Mouse (Mus musculus) MEL (cell line): ENCODE measurements at regions not wholly inside any gene's neighbourhood (a gene's known extent, or its start where the extent isn't known, plus 50 kb on each side); places are given as distances from the start of the nearest gene placed in this dataset.

ENCODE experiments used
- DNase-seq: peaks from one replicate; pipeline ENCODE4 v3.0.0; 2011; ENCODE audit warnings: low read depth, low spot score
- H3K27ac ChIP-seq: 2 replicates; pipeline ENCODE4 v1.5.1; 2012; ENCODE audit warnings: low read depth, mild to moderate bottlenecking, control low read depth, low read length, moderate library complexity; ENCODE audit not compliant: control insufficient read depth
- H3K27me3 ChIP-seq, 2 experiments: fragments of 150-350 bp in 1 of 2; sonication (generic) in 1 of 2; 2 replicates each; pipeline ENCODE4 v1.6.1; 2012; ENCODE audit warnings: low read length in 2 of 2, mild to moderate bottlenecking in 2 of 2, improper control_type of control experiment in 1 of 2, moderate library complexity in 1 of 2; ENCODE audit not compliant: insufficient read depth in 2 of 2, control insufficient read depth in 1 of 2
- H3K36me3 ChIP-seq, 2 experiments: 2 replicates each; pipeline ENCODE4 v1.6.1; 2012 to 2014; ENCODE audit warnings: low read length in 2 of 2, improper control_type of control experiment in 1 of 2, inconsistent platforms in 1 of 2, mild to moderate bottlenecking in 1 of 2; ENCODE audit not compliant: insufficient read depth in 2 of 2, control insufficient read depth in 1 of 2
- H3K4me1 ChIP-seq, 2 experiments: fragments of 150-350 bp in 1 of 2; sonication (generic) in 1 of 2; 2 replicates each; pipeline ENCODE4 v1.6.1; 2012; ENCODE audit warnings: low read length in 2 of 2, improper control_type of control experiment in 1 of 2, mild to moderate bottlenecking in 1 of 2; ENCODE audit not compliant: insufficient read depth in 2 of 2, control insufficient read depth in 1 of 2
- H3K4me3 ChIP-seq, 2 experiments: fragments of 150-350 bp in 1 of 2; sonication (generic) in 1 of 2; 2 replicates each; pipeline ENCODE4 v1.5.1; 2012; ENCODE audit warnings: low read depth in 2 of 2, low read length in 2 of 2, mild to moderate bottlenecking in 2 of 2, moderate library complexity in 2 of 2, control low read depth in 1 of 2, improper control_type of control experiment in 1 of 2; ENCODE audit not compliant: control insufficient read depth in 1 of 2, insufficient read depth in 1 of 2
- H3K79me2 ChIP-seq: 2 replicates; pipeline ENCODE4 v1.6.1; 2012; ENCODE audit warnings: mild to moderate bottlenecking, low read length, moderate library complexity; ENCODE audit not compliant: control insufficient read depth, poor library complexity, insufficient read depth
- H3K9ac ChIP-seq: 2 replicates; pipeline ENCODE4 v1.6.1; 2012; ENCODE audit warnings: low read depth, mild to moderate bottlenecking, control low read depth, low read length, moderate library complexity; ENCODE audit not compliant: control insufficient read depth, poor library complexity, severe bottlenecking
- H3K9me3 ChIP-seq: fragments of 150-350 bp; sonication (generic); replicated peaks from 2 replicates; pipeline ENCODE4 v1.6.1; 2012; ENCODE audit warnings: mild to moderate bottlenecking, low read length, improper control_type of control experiment, moderate library complexity; ENCODE audit not compliant: insufficient read depth
- ELF1 ChIP-seq: IDR thresholded peaks from 2 replicates; pipeline ENCODE4 v1.6.1; 2014; ENCODE audit warnings: low read depth, mild to moderate bottlenecking, inconsistent platforms, low read length, improper control_type of control experiment, moderate library complexity
- EP300 ChIP-seq, 2 experiments: IDR thresholded peaks; 2 replicates each; pipeline ENCODE4 v1.6.1; 2011; ENCODE audit warnings: improper control_type of control experiment in 2 of 2, low read length in 2 of 2, low read depth in 1 of 2, mild to moderate bottlenecking in 1 of 2
- GABPA ChIP-seq: IDR thresholded peaks from 2 replicates; pipeline ENCODE4 v1.6.1; 2012; ENCODE audit warnings: low read depth, mild to moderate bottlenecking, inconsistent platforms, low read length, improper control_type of control experiment, moderate library complexity
- MAFK ChIP-seq: IDR thresholded peaks from 2 replicates; pipeline ENCODE4 v1.6.1; 2011; ENCODE audit warnings: low read depth, mild to moderate bottlenecking, low read length, improper control_type of control experiment, borderline replicate concordance
- MAX ChIP-seq: IDR thresholded peaks from 2 replicates; pipeline ENCODE4 v1.6.1; 2011; ENCODE audit warnings: low read length, improper control_type of control experiment
- MYB ChIP-seq: IDR thresholded peaks from 2 replicates; pipeline ENCODE4 v1.6.1; 2011; ENCODE audit warnings: mild to moderate bottlenecking, low read depth, low read length, improper control_type of control experiment
- NELFE ChIP-seq: IDR thresholded peaks from 2 replicates; pipeline ENCODE4 v1.6.1; 2011; ENCODE audit warnings: low read depth, low read length, improper control_type of control experiment
- NRF1 ChIP-seq: IDR thresholded peaks from 2 replicates; pipeline ENCODE4 v1.6.1; 2014; ENCODE audit warnings: low read depth, mild to moderate bottlenecking, inconsistent platforms, low read length, improper control_type of control experiment, moderate library complexity; ENCODE audit not compliant: poor library complexity, insufficient read depth, severe bottlenecking
- POLR2A ChIP-seq, 2 experiments: IDR thresholded peaks; 2 replicates each; pipeline ENCODE4 v1.6.1; 2011 to 2012; ENCODE audit warnings: low read length in 2 of 2, mild to moderate bottlenecking in 2 of 2, control low read depth in 1 of 2, improper control_type of control experiment in 1 of 2, low read depth in 1 of 2, moderate library complexity in 1 of 2; ENCODE audit not compliant: control insufficient read depth in 1 of 2, insufficient read depth in 1 of 2, poor library complexity in 1 of 2
- RAD21 ChIP-seq: IDR thresholded peaks from 2 replicates; pipeline ENCODE4 v1.6.1; 2011; ENCODE audit warnings: mild to moderate bottlenecking, low read depth, low read length, improper control_type of control experiment
- SMC3 ChIP-seq: IDR thresholded peaks from 2 replicates; pipeline ENCODE4 v1.6.1; 2011; ENCODE audit warnings: low read depth, low read length, improper control_type of control experiment
- TAL1 ChIP-seq: IDR thresholded peaks from 2 replicates; pipeline ENCODE4 v1.6.1; 2012; ENCODE audit warnings: mild to moderate bottlenecking, inconsistent platforms, low read length, moderate library complexity, mixed read lengths
- UBTF ChIP-seq: IDR thresholded peaks from 2 replicates; pipeline ENCODE4 v1.6.1; 2012; ENCODE audit warnings: low read depth, mild to moderate bottlenecking, inconsistent platforms, low read length, improper control_type of control experiment, moderate library complexity, borderline replicate concordance; ENCODE audit not compliant: insufficient read depth
- ZKSCAN1 ChIP-seq: IDR thresholded peaks from 2 replicates; pipeline ENCODE4 v1.6.1; 2012; ENCODE audit warnings: low read depth, mild to moderate bottlenecking, inconsistent platforms, low read length, improper control_type of control experiment, moderate library complexity
- ZMIZ1 ChIP-seq: IDR thresholded peaks from 2 replicates; pipeline ENCODE4 v1.6.1; 2012; ENCODE audit warnings: low read depth, mild to moderate bottlenecking, inconsistent platforms, low read length, improper control_type of control experiment, moderate library complexity
- ZNF384 ChIP-seq: IDR thresholded peaks from 2 replicates; pipeline ENCODE4 v1.6.1; 2012; ENCODE audit warnings: low read depth, mild to moderate bottlenecking, inconsistent platforms, low read length, improper control_type of control experiment

DNA sequence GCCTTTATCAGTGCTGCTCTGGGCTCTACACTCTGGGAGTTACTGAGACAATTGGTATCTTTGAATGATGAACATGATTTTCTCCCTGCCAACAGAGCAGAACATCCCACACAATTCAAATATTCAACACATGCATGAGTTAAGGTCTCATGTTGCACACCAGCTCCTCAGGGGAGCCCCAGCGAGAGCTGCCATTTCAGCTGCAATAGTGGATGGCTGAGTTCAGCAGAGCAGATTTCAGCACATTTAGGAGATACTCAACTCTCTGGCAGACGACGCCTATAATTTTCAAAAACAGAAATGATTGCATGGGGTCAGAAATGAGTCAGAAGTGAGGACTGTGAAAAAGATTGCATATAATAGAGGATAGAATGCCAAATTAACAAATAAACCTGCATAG lies 105.6 kb upstream of the Tyw5 start:
- Histone ChIP-seq H3K36me3 (no peaks in the 10 kb centered on the region), H3K9me3 (no peaks in the 10 kb centered on the region), H3K79me2 (no peaks in the 10 kb centered on the region), H3K27ac (no peak overlapping the region), H3K9ac (no peak overlapping the region), H3K4me1 (no peaks in the 10 kb centered on the region), H3K27me3 (no peaks in the 10 kb centered on the region), H3K4me3 (no peak overlapping the region)
- no peak for DNase-seq
- TF ChIP-seq MAX (no peak), ZMIZ1 (no peak), UBTF (no peak), ZKSCAN1 (no peak), GABPA (no peak), ZNF384 (no peak), SMC3 (no peak), NRF1 (no peak), NELFE (no peak), MYB (no peak)

DNA sequence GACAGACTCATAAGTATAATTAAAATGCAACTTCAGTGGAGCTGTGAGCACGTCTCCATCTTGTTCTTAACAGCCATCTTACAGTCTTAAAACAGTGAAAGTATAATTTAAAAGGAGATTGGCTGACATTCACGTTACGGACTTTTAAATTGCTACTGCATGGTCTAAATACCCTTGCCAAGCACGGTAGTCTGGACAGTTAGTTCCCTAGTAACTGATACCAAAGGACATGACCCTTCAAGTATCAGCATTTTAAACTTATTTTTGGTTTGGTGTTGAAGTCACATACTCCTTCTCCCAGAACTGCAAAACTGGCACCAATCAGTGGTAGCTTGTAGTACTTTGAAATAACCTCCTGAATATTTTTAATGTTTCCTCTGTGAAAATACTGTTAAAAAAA lies 119.1 kb upstream of the Tyw5 start:
- Histone ChIP-seq H3K36me3 (no peaks in the 10 kb centered on the region), H3K27me3 (no peaks in the 10 kb centered on the region), H3K4me3 (no peak overlapping the region), H3K9me3 (no peaks in the 10 kb centered on the region), H3K27ac (no peak overlapping the region), H3K4me1 (no peaks in the 10 kb centered on the region), H3K79me2 (no peaks in the 10 kb centered on the region), H3K9ac (no peak overlapping the region)
- DNase-seq, result no peak
- no peak for TF ChIP-seq ZMIZ1
- TF ChIP-seq MAFK, result no peak
- TF ChIP-seq EP300 (IDR thresholded peaks at IDR 0.05; ENCODE audit: low read depth in 1 of 2, low read length in 2 of 2), result no peak
- TF ChIP-seq TAL1, result no peak
- no peak for TF ChIP-seq POLR2A (IDR thresholded peaks at IDR 0.05; ENCODE audit: control insufficient read depth in 1 of 2, insufficient read depth in 1 of 2, low read depth in 1 of 2, low read length in 2 of 2, poor library complexity in 1 of 2)
- TF ChIP-seq RAD21, result no peak

DNA sequence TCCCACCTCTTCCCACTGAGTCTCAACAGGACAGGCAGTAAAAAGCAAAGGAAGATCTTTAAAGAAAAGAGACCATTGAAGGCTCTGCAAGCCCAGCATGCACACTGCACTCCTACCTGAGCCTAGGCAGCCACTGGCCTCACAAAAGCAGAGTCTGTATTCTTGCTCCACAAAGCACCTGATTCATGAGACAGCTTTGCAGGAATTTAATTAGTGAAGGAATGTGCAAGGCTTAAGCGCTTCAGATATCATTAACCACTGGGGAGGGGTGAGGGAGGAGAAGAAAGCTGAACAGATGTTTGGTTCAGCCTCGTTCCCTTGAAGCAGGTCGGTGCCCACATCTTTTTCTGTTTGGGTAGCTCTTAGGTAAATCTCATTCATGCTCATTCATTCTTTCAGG lies 121.8 kb upstream of the Tyw5 start:
- no peaks in the 10 kb centered on the region for H3K4me1 ChIP-seq
- H3K36me3 ChIP-seq, result no peaks in the 10 kb centered on the region
- no peak overlapping the region for H3K4me3 ChIP-seq
- H3K79me2 ChIP-seq, result no peaks in the 10 kb centered on the region
- H3K27ac ChIP-seq, result no peak overlapping the region
- no peaks in the 10 kb centered on the region for H3K27me3 ChIP-seq
- no peak for DNase-seq
- H3K9me3 ChIP-seq, result no peaks in the 10 kb centered on the region
- H3K9ac ChIP-seq, result no peak overlapping the region
- no peak for TF ChIP-seq ELF1
